Mouse (Mus musculus) embryo, embryonic 11 days (tissue): Measurements from ENCODE around the gene Il2ra.
"Not testable (repeated sequence)": the region's sequence is repeated elsewhere in the genome, so short reads cannot be mapped to it uniquely, and the experiment has no call there.

Source experiments
- DNase-seq: peaks from one replicate; pipeline ENCODE4 v3.0.0-alpha.2; 2015

Il2ra gene

GRCm38 (mm10) chr2:11642451-11642941 is at the start of gene Il2ra:
Il2ra (plus strand) TSS chr2:11642807.
- DNase-seq, result no peak

GRCm38 (mm10) chr2:11596690-11597089 is 45.9 kb upstream of the Il2ra start:
- DNase-seq, result no peak

DNA sequence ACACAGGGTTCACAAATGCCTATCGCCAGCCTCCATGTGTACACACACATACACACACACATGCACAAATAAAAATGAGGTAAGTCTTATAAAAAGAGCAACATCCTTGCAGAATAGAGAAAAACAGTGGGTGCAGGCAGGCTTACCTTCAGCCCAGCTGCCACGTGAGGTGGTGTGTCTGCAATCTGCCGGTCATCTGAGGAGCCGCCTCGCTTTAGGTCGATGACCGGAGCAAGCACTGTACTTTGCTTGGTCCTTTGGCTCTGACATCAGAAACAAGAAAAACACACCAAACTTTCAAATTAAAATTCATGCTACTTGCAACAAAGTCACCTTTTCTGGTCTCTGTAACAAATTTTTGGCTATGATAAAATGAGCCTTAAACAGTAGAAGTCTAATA is 44.7 kb upstream of the Il2ra start:
- DNase-seq, result no peak

- no peak for DNase-seq
These were observed 40.8 kb upstream of the Il2ra start for GRCm38 (mm10) chr2:11601795-11602194.

- peak; percentile 95 for DNase-seq
These were observed 39.8 kb upstream of the Il2ra start for GRCm38 (mm10) chr2:11602506-11603489.

- DNase-seq, result no peak
These were observed 38.6 kb upstream of the Il2ra start, which contains the start of gene Rbm17 for GRCm38 (mm10) chr2:11604053-11604452. Rbm17 (minus strand) TSS chr2:11604153.

GRCm38 (mm10) chr2:11604911-11605310 is 37.7 kb upstream of the Il2ra start:
- no peak for DNase-seq

GRCm38 (mm10) chr2:11606718-11607117 is 35.9 kb upstream of the Il2ra start:
- DNase-seq, result not testable (repeated sequence)

DNA sequence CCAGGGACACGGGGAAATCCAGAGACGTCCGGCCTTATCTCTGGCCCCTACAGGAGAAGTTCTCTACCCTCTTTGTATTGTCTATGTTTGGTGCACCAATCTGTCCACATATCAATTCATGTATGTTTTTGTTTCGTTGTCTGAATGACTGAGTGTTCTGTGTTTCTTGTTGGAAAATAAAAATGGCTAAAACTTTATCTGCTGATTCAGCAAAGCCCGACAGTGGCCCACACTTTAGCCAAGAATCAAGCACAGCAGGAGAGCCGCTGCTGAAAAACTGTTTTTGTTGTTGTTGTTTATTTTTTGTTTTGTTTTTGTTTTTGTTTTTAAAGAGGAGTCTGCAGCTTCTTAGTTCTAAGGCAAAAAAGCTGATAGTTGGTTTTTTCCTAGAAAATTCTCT is 29.7 kb upstream of the Il2ra start:
- DNase-seq, result not testable (repeated sequence)

DNA sequence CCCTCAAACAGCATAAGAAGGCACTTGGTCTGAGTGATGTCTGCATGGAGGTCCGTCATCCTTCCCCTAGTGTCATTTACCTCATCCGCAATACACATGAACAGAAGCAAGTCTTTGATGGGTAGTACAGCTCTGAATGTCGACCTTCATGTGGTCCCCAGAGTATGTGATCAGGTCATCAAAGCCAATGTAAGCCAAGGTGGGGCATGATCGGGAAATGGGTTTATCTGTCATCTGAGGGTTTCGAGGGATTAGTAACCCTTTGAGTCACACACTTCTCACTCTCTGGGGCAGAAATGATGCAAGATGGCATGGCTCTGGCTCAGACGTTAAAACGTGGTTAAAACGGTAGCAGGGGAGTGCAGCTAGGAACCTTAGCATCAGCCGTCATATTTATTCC is 25.8 kb upstream of the Il2ra start:
- DNase-seq, result no peak

DNA sequence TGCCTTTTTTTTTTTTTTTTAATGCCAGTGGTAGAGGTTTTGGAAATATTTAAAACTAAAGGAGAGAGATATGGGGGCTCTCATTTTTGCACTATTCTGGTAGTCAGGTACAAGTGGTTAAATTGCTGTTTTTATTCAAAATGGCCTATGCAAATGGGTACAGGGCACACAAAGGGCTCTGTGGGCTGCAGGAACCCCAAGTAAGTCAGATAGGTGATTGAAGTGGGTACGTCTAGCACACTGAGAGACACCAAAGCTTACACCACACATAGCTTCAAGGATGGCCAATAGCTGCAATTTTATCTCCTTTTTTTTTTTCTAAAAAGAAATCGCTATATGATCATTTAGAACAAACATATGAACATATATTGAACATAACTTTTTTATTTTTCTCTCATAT is 23.0 kb upstream of the Il2ra start:
- DNase-seq, result no peak

DNA sequence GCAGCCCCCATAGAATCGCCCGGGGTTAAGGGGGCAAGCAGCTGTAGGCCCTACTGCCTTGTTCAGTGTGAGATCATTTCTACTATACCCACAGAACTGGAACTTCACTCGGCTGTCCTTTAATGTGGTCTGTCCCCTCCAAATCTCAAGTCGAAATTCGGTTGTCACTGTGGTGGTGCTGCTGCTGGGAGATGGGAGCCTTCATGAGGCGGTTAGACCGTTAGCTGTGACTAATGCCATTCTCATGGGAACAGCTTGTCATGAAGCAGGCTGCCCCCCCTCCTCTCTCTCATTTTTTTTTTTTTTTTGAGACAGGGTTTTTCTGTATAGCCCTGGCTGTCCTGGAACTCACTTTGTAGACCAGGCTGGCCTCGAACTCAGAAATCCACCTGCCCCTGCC is 19.4 kb upstream of the Il2ra start:
- no peak for DNase-seq

DNA sequence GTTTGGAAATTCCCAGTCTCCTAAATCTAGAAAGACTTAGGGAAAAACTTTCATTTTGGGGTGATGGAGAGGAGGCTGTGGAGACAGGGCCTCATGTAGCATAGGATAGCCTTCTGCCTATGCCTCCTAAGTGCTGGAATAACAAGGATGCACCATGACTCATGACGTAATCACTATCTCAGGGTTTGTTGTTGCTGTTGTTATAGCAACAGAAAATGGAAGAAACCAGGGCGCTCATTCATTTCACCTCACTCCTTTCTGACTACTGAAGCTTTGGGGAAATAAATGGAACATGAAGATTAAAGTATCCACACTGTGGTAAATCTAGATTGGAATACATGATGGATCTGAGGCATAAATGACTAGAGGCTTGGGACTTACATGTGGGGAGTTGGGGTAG is 18.9 kb upstream of the Il2ra start:
- DNase-seq, result no peak

DNA sequence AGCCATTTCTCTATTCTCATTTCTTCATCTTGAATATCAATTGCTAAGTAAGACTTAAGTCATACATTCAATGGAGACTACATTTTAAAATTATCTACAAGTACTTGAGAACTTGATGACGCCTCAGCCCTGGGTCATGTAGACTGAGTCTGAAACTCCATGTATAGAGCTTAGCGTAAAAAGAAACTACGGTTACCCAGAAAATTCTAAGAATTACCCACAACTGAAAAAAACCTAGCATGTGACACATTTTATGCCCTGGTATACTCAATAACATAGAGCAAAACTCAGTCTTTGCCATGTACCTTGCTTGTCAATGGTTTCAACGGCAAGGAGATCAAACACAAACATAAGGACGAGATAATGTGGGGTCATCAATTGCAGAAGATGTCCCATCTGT is 16.7 kb upstream of the Il2ra start, which contains the start of gene Gm17490:
Gene Gm17490, minus strand, starts transcription at position 375 of the 400 bp plus-strand sequence.
- DNase-seq, result no peak

DNA sequence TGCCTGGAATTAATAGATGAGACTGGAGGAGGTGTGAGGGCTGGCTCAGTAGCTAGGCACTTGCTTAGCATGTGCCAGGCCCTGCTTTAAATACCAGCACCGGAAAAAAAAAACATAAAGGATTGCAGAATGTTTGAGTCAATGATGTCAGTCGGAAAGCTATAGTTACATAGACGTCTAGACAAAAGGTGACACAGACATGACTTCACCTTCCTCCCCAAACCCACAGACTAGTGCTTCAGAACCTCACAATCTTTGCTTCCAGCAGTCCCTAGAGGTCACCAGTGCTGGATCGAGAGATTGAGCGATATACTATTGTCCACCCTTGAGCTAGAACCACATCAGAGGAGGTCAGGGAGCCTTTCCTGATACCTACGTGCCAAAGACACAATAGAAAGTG is 7.6 kb upstream of the Il2ra start:
- no peak for DNase-seq

DNA sequence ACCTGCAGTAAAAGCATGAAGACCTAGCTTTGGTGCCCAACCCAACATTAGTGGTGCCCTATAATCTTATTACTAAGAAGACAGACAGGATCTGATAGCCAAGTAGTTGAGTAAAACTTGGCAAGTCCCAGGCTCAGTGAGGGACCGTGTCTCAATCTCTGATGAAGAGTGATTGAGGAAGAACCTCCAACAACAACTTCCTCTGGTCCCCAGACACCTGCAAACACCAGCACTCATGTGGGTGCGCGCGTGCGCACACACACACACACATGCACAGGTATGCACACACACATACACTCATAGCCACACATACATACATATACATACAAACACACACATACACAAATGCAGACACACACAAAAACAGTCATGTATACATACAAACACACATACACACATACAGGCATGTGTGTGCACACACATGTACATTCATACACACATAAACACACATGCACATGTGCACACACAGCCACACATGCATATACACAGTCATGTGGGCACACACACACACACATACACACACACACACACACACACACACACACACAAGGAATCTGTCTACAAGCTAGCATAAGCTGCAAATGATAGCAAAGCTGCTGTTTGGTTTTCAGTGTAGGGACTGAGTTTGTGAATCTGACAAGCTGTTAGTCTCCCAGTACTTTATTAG is 7.0 kb upstream of the Il2ra start:
- no peak for DNase-seq

DNA sequence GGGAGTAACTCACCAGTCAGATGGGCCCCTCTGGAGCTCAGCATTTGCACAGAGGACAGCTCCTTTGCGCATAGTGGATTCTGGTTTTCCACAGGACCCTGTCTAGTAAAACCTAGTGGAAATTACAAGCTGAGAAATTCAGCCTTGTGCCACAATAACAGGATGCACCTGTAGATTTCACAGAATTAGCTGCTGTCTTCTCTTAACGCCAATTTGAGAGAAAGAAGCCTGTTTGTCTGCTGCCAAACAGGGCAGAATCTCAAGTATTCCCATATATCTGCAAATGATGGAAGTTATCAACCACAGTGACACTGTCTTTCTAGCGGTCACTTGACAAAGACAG is 6.5 kb upstream of the Il2ra start:
- no peak for DNase-seq

GRCm38 (mm10) chr2:11637115-11637514 is 5.5 kb upstream of the Il2ra start:
- no peak for DNase-seq

DNA sequence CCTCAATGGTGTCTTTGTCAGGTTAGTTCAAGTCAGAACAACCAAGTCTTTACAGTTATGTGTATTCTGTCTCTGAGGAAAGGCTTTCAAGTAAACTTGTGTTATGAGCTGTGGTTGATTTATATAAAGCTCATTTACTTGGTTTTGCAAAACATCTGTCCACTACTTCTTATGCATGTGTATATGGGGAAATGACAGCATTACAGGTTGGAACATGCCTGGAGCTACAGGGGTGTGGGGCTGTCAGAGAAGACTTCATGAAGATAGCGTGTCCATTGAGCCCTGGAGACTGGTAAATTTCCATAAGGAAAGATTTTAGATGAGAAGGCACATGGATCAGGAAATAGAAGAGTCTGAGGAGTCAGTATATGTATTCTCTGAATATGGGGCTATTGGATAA is 1.4 kb downstream of the Il2ra start:
- DNase-seq, result no peak

GRCm38 (mm10) chr2:11645297-11645696 is 2.7 kb downstream of the Il2ra start:
- DNase-seq, result no peak

GRCm38 (mm10) chr2:11651476-11651875 is 8.9 kb downstream of the Il2ra start:
- DNase-seq, result no peak

DNA sequence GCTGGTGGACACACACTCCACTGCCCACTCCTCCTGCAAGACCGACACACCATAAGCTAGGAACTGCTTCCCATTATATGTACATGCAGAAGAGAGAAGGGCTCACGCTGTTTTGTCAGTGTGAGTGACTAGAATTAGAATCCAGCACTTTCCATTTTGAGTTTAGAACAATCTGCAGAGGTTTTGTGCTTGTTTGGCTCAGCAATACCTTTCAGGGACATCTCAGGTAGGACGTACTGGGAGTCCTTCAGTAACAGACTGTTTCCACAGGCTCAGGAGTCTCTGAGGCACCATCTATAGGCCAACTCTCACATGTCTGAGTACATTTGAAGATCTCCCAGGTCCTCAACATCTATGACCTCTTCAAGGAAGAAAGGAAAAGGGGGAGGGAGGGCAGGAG is 9.6 kb downstream of the Il2ra start:
- DNase-seq, result no peak

- DNase-seq, result no peak
These were observed 10.2 kb downstream of the Il2ra start for GRCm38 (mm10) chr2:11652780-11653179.

DNA sequence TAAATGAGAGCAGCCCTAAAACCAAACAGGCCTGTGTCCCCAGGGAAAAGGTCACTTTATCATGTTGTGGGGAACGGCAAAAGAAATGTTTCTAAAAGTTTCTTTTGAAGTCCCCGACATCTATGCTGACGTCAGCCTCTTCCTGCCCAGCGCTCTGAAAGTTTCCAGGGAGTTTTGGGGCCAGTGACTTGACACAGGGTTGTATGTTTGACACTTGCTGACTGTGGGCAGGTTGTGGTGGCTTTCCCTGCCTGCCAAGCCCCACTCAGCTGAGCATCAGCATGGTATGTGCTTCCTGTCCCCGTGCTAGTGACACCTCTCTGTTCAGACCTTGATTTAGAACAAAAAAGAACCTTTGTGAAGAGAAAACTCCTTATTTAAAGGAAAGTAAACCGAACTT is 10.7 kb downstream of the Il2ra start:
- DNase-seq, result no peak
